Mouse (Mus musculus): ENCODE results near the gene Wwox. TPM values are rescaled to one million over a fixed set of nuclear protein-coding genes. Genes with fewer than 3 reads are reported as not detected.

Gene Wwox
- polyA plus RNA-seq, 1 experiment from 2014 or later = 16.3 TPM

- Histone ChIP-seq H3K4me2 (ENCODE audit: low read length) (no peak overlapping the region), H3K4me3 (replicated peaks; ENCODE audit: low read depth, low read length) (no peak overlapping the region), H3K27ac (no peak overlapping the region), H3K9ac (ENCODE audit: low read depth, low read length) (no peak overlapping the region), H3K4me1 (replicated peaks; ENCODE audit: insufficient read depth, low read length) (no peaks in the 10 kb centered on the region), H3K9me3 (replicated peaks; ENCODE audit: low read length) (no peaks in the 10 kb centered on the region), H3K36me3 (ENCODE audit: insufficient read depth, low read length) (no peaks in the 10 kb centered on the region), H3K27me3 (ENCODE audit: insufficient read depth, low read length) (no peaks in the 10 kb centered on the region)
- no peak for DNase-seq (ENCODE audit: low spot score)
- TF ChIP-seq CTCF (IDR thresholded peaks at IDR 0.05; ENCODE audit: low read depth) = no peak
- WGBS = 92% methylated on average over 8 of the region's 8 CpGs
- no peak for ATAC-seq (replicated peaks; ENCODE audit: low FRiP score, low read depth)
These were observed 627.1 kb downstream of the Wwox start for GRCm38 (mm10) chr8:115066550-115067058.

- Histone ChIP-seq H3K9ac (ENCODE audit: low read depth, low read length) (no peak overlapping the region), H3K9me3 (replicated peaks; ENCODE audit: low read length) (no peaks in the 10 kb centered on the region), H3K27ac (no peak overlapping the region), H3K27me3 (ENCODE audit: insufficient read depth, low read length) (no peaks in the 10 kb centered on the region), H3K4me1 (replicated peaks; ENCODE audit: insufficient read depth, low read length) (no peaks in the 10 kb centered on the region), H3K4me2 (ENCODE audit: low read length) (no peak overlapping the region), H3K4me3 (replicated peaks; ENCODE audit: low read depth, low read length) (no peak overlapping the region), H3K36me3 (ENCODE audit: insufficient read depth, low read length) (no peaks in the 10 kb centered on the region)
- ATAC-seq (replicated peaks; ENCODE audit: low FRiP score, low read depth) (no peak), DNase-seq (ENCODE audit: low spot score) (no peak)
- 72% methylated on average over 5 of the region's 5 CpGs for WGBS
- TF ChIP-seq CTCF (IDR thresholded peaks at IDR 0.05; ENCODE audit: low read depth) = no peak
These were observed 629.3 kb downstream of the Wwox start for GRCm38 (mm10) chr8:115068723-115069122.

- ATAC-seq (replicated peaks; ENCODE audit: low FRiP score, low read depth) = no peak
- Histone ChIP-seq H3K36me3 (ENCODE audit: insufficient read depth, low read length) (no peaks in the 10 kb centered on the region), H3K4me2 (ENCODE audit: low read length) (no peak overlapping the region), H3K27ac (no peak overlapping the region), H3K4me1 (replicated peaks; ENCODE audit: insufficient read depth, low read length) (no peaks in the 10 kb centered on the region), H3K9ac (ENCODE audit: low read depth, low read length) (no peak overlapping the region), H3K4me3 (replicated peaks; ENCODE audit: low read depth, low read length) (no peak overlapping the region), H3K9me3 (replicated peaks; ENCODE audit: low read length) (no peaks in the 10 kb centered on the region), H3K27me3 (ENCODE audit: insufficient read depth, low read length) (no peaks in the 10 kb centered on the region)
- WGBS = 19% methylated on average over 3 of the region's 3 CpGs
- TF ChIP-seq CTCF (IDR thresholded peaks at IDR 0.05; ENCODE audit: low read depth) = no peak
- DNase-seq (ENCODE audit: low spot score) = no peak
These were observed 630.8 kb downstream of the Wwox start for GRCm38 (mm10) chr8:115070225-115070624.

DNA sequence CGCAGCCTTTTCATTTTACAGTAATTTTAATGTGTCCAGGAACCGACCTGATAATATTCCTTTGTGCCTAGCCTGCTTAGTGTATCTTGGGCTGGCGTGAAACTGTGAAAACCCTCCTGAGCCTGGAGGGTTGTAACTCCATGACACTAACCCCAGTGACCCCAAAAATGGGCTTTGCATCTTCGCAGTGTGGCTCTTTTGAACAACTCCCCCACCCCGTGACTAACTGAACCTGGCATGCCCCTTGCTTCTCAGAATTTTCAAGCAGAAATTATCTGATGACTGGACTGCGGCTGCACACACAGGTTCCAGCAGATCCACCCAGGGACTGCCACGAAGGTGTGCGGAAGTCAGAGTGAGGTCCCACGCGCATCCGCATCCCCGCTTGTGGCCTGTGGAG lies 631.8 kb downstream of the Wwox start:
- Histone ChIP-seq H3K27me3 (ENCODE audit: insufficient read depth, low read length) (no peaks in the 10 kb centered on the region), H3K4me1 (replicated peaks; ENCODE audit: insufficient read depth, low read length) (no peaks in the 10 kb centered on the region), H3K9ac (ENCODE audit: low read depth, low read length) (no peak overlapping the region), H3K27ac (no peak overlapping the region), H3K9me3 (replicated peaks; ENCODE audit: low read length) (no peaks in the 10 kb centered on the region), H3K4me2 (ENCODE audit: low read length) (no peak overlapping the region), H3K4me3 (replicated peaks; ENCODE audit: low read depth, low read length) (no peak overlapping the region), H3K36me3 (ENCODE audit: insufficient read depth, low read length) (no peaks in the 10 kb centered on the region)
- no peak for TF ChIP-seq CTCF (IDR thresholded peaks at IDR 0.05; ENCODE audit: low read depth)
- ATAC-seq (replicated peaks; ENCODE audit: low FRiP score, low read depth) (no peak), DNase-seq (ENCODE audit: low spot score) (no peak)
- WGBS = 89% methylated on average over 12 of the region's 12 CpGs

GRCm38 (mm10) chr8:115078296-115078695 lies 638.8 kb downstream of the Wwox start:
- TF ChIP-seq CTCF (IDR thresholded peaks at IDR 0.05; ENCODE audit: low read depth) = no peak
- Histone ChIP-seq H3K9me3 (replicated peaks; ENCODE audit: low read length) (no peaks in the 10 kb centered on the region), H3K4me1 (replicated peaks; ENCODE audit: insufficient read depth, low read length) (no peaks in the 10 kb centered on the region), H3K4me2 (ENCODE audit: low read length) (no peak overlapping the region), H3K4me3 (replicated peaks; ENCODE audit: low read depth, low read length) (no peak overlapping the region), H3K27me3 (ENCODE audit: insufficient read depth, low read length) (no peaks in the 10 kb centered on the region), H3K36me3 (ENCODE audit: insufficient read depth, low read length) (no peaks in the 10 kb centered on the region), H3K27ac (no peak overlapping the region), H3K9ac (ENCODE audit: low read depth, low read length) (no peak overlapping the region)
- no peak for DNase-seq (ENCODE audit: low spot score)
- no peak for ATAC-seq (replicated peaks; ENCODE audit: low FRiP score, low read depth)
- WGBS = 42% methylated on average over 7 of the region's 7 CpGs

DNA sequence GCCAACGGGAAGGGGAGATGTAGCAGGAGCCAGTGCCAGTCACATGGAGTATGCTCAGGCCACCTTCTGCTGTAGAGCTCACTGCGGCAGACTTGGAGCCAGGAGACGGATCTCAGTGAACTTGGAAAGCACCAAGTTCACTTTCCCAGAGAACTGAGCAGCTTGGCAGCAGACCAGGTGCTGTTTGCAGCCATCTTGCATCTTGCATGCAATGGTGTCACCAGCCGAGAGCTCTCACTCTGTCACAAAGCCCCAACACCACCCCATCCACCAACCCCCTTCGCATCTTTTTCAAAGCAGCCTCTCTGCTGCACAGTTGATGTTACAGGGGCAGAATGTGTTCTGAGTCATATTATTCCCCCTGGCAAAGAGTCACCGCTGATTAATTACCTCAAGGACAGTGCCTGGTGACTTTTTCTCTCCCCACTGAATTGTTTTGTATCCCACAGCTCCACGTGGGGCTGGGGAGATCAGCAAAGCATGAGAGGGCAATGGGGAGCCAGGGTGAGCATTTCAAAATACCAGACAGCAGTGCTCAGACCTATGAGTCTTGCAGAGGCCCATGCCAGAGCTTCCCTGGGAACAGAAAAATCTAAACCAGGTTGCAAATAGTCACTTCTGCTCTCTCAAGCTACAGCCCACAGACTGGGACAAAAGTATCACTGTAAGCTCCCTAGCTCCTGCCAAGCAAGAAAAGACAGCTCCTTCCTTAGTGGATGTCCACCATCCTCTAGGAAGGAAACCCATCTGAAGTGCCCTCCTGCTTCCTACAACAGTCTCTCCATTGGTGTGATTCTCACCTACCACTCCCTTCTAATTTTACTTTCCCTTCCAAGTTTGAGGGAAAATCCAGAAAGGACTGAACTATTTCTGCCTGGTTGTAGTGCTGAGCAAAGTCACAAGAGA lies 642.1 kb downstream of the Wwox start:
- DNase-seq (ENCODE audit: low spot score) = no peak
- no peak for TF ChIP-seq CTCF (IDR thresholded peaks at IDR 0.05; ENCODE audit: low read depth)
- Histone ChIP-seq H3K9ac (ENCODE audit: low read depth, low read length) (no peak overlapping the region), H3K27me3 (ENCODE audit: insufficient read depth, low read length) (no peaks in the 10 kb centered on the region), H3K4me1 (replicated peaks; ENCODE audit: insufficient read depth, low read length) (no peaks in the 10 kb centered on the region), H3K9me3 (replicated peaks; ENCODE audit: low read length) (no peaks in the 10 kb centered on the region), H3K4me2 (ENCODE audit: low read length) (no peak overlapping the region), H3K4me3 (replicated peaks; ENCODE audit: low read depth, low read length) (no peak overlapping the region), H3K27ac (no peak overlapping the region), H3K36me3 (ENCODE audit: insufficient read depth, low read length) (no peaks in the 10 kb centered on the region)
- ATAC-seq (replicated peaks; ENCODE audit: low FRiP score, low read depth) = no peak
- 62% methylated on average over 7 of the region's 7 CpGs for WGBS

All from kidney, postnatal 0 days (tissue).